Mouse (Mus musculus) embryonic fibroblast, embryonic 13.5 days (primary cell): Measurements from ENCODE around the gene Bcdin3d.

ENCODE experiments used
- CTCF ChIP-seq: IDR thresholded peaks from 2 replicates; pipeline ENCODE4 v1.5.1; 2011; ENCODE audit warnings: mild to moderate bottlenecking, control low read depth, low read length, moderate library complexity, borderline replicate concordance; ENCODE audit not compliant: insufficient read depth
- POLR2A ChIP-seq: IDR thresholded peaks from 2 replicates; pipeline ENCODE4 v1.6.1; 2011; ENCODE audit warnings: low read depth, mild to moderate bottlenecking, control low read depth, low read length, moderate library complexity

DNA sequence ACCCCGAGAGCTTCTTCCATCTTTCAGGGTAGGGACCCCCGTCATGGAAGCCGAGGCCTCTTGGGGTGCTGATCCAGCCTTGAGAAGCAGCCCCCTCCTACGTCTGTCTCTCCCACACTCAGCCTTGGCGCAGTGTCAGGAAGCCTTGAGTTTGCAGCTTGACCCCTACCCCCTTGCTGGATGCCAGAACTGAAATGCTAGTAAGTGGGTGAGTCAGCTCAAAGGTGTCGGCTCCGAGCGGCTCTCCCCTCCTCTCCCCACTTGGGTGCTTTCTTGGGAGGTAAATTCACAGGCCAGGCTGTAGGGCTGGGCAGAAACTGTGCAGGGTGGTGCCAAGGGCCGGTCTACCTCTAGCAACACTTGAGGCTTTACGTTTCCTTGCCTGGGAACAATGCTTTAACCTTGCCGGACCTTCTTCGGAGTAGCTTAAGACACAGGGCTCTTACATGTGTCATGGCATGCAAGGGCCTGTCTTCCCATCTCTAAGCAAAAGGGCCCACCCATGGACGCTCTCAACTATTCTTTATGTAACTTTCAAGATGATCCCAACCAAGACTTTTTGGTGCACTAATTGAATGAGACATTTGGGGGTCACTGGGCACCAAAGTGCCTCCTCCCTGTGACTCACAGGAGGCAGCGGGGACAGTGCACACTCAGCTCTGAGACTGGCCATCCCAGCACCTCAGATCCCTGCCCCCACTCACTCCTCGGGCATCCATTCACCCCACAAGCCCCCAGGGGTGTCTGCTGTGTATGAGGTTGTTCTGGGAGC lies 31.0 kb upstream of the Bcdin3d start:
- TF ChIP-seq CTCF (no peak), POLR2A (no peak)
